In genomic region chr1:107950396-107950795, GRCm38 (mm10) we compare ENCODE assay signal across 15 mouse cellular contexts.
"Had no signal": no experiment of that assay in that cellular context is flagged by ENCODE, and none has a peak within 500 bp of the region (broad histone marks: within the 10 kb centered on the region; RNA-seq: fewer than 3 reads in every experiment).

No protein-coding gene starts in this region.

- H3K4me3 ChIP-seq: layer of hippocampus, adult 2 months; limb, embryonic 15.5 days; midbrain, embryonic 12.5 days; neural tube, embryonic 13.5 days; stomach, embryonic 15.5 days had no signal

- H3K27ac ChIP-seq: kidney, postnatal 0 days; layer of hippocampus, adult 2 months; limb, embryonic 15.5 days; liver, embryonic 14.5 days; midbrain, embryonic 12.5 days; neural tube, embryonic 13.5 days; stomach, embryonic 15.5 days had no signal

- DNase-seq: kidney, adult 11 months; kidney, adult 9 months; kidney, postnatal 36 days; lung, adult 2 months; retina, postnatal 1 day; right cerebral cortex, postnatal 4 days; spleen, adult 18-20 months; thymus, postnatal 4 days had no signal
